Mouse (Mus musculus) liver, postnatal 0 days (tissue): ENCODE measurements around the gene Lyz1. TPM values are rescaled to one million over a fixed set of nuclear protein-coding genes. Genes with fewer than 3 reads are reported as not detected.
"Not testable (repeated sequence)": the region's sequence is repeated elsewhere in the genome, so short reads cannot be mapped to it uniquely, and the experiment has no call there.

Source experiments
- ATAC-seq: fragments of 200-750 bp; cut with Nextera tagmentation; 2 replicates; pipeline ENCODE4 v1.8.0; 2017; ENCODE audit warnings: mild to moderate bottlenecking, moderate library complexity
- DNase-seq: peaks from one replicate; pipeline ENCODE4 v3.0.0-alpha.2; 2016
- H3K27ac ChIP-seq: fragments of 300-500 bp; sonication (generic); 2 replicates; pipeline ENCODE4 v1.5.1; 2014; ENCODE audit warnings: antibody characterized with exemption, moderate library complexity, mild to moderate bottlenecking, low read depth
- H3K27me3 ChIP-seq: fragments of 300-500 bp; sonication (generic); 2 replicates; pipeline ENCODE4 v1.6.1; 2014; ENCODE audit warnings: low read length, control low read depth, mixed read lengths; ENCODE audit not compliant: insufficient read depth
- H3K36me3 ChIP-seq: fragments of 300-500 bp; sonication (generic); replicated peaks from 2 replicates; pipeline ENCODE4 v1.6.1; 2014; ENCODE audit warnings: mild to moderate bottlenecking, control low read depth, low read length, moderate library complexity, mixed read lengths; ENCODE audit not compliant: insufficient read depth
- H3K4me1 ChIP-seq: fragments of 300-500 bp; sonication (generic); 2 replicates; pipeline ENCODE4 v1.6.1; 2014; ENCODE audit warnings: antibody characterized with exemption, mild to moderate bottlenecking, control low read depth; ENCODE audit not compliant: insufficient read depth
- H3K4me2 ChIP-seq: fragments of 300-500 bp; sonication (generic); 2 replicates; pipeline ENCODE4 v1.6.1; 2014; ENCODE audit warnings: low read depth, mild to moderate bottlenecking, low read length, moderate library complexity, mixed read lengths
- H3K4me3 ChIP-seq: fragments of 300-500 bp; sonication (generic); 2 replicates; pipeline ENCODE4 v1.5.1; 2014; ENCODE audit warnings: low read depth, low read length
- H3K9ac ChIP-seq: fragments of 300-500 bp; sonication (generic); replicated peaks from 2 replicates; pipeline ENCODE4 v1.6.1; 2014; ENCODE audit warnings: mild to moderate bottlenecking, moderate library complexity
- H3K9me3 ChIP-seq: fragments of 300-500 bp; sonication (generic); 2 replicates; pipeline ENCODE4 v1.6.1; 2016; ENCODE audit warnings: mild to moderate bottlenecking, control low read depth, low read length, mixed read lengths
- CTCF ChIP-seq: sonication (generic); IDR thresholded peaks from 2 replicates; pipeline ENCODE4 v1.5.1; 2016; ENCODE audit warnings: antibody characterized with exemption, low read depth
- EP300 ChIP-seq: IDR thresholded peaks from 2 replicates; pipeline ENCODE4 v1.6.1; 2016; ENCODE audit warnings: antibody characterized with exemption, low read depth, mild to moderate bottlenecking
- WGBS: fragments of 180-500 bp; shearing (Covaris S2); extraction: QIAGEN DNeasy Blood & Tissue Kit; methylation state at CpG from one replicate; pipeline ENCODE4 v1.1.7; 2014; ENCODE audit not compliant: insufficient replicate concordance; 5-methylcytosine and 5-hydroxymethylcytosine counted together
- polyA plus RNA-seq: library from polyadenylated mRNA; unstranded; fragments of >200 nt; fragmentation: Nextera tagmentation; extraction: Ambion mirVana; gene quantifications from 2 replicates; pipeline ENCODE4 v1.2.1, GENCODE M21; 2015

Lyz1 gene
- polyA plus RNA-seq, 1 experiment from 2014 or later = 0.42 TPM

GRCm38 (mm10) chr10:117288197-117289033 is 4.3 kb downstream of the Lyz1 start:
- H3K27ac ChIP-seq = no peak overlapping the region
- TF ChIP-seq EP300 (no peak), CTCF (no peak)
- 80% methylated on average over 9 of the region's 9 CpGs for WGBS
- H3K4me3 ChIP-seq = no peak overlapping the region
- H3K4me1 ChIP-seq = no peaks in the 10 kb centered on the region
- H3K9ac ChIP-seq = no peak overlapping the region
- ATAC-seq = peak; percentile 43
- no peak overlapping the region for H3K4me2 ChIP-seq
- H3K27me3 ChIP-seq = no peaks in the 10 kb centered on the region
- no peaks in the 10 kb centered on the region for H3K9me3 ChIP-seq
- DNase-seq = no peak
- H3K36me3 ChIP-seq = no peaks in the 10 kb centered on the region

GRCm38 (mm10) chr10:117287226-117287850 is 5.3 kb downstream of the Lyz1 start:
- no peaks in the 10 kb centered on the region for H3K9me3 ChIP-seq
- H3K4me1 ChIP-seq = no peaks in the 10 kb centered on the region
- no peak for ATAC-seq
- H3K9ac ChIP-seq = no peak overlapping the region
- TF ChIP-seq CTCF (no peak), EP300 (no peak)
- no peaks in the 10 kb centered on the region for H3K27me3 ChIP-seq
- 54% methylated on average over 3 of the region's 3 CpGs for WGBS
- no peak overlapping the region for H3K4me3 ChIP-seq
- no peaks in the 10 kb centered on the region for H3K36me3 ChIP-seq
- DNase-seq = no peak
- no peak overlapping the region for H3K27ac ChIP-seq
- H3K4me2 ChIP-seq = no peak overlapping the region

- 86% methylated on average over 6 of the region's 6 CpGs for WGBS
- no peak overlapping the region for H3K4me3 ChIP-seq
- TF ChIP-seq CTCF (no peak), EP300 (no peak)
- H3K27me3 ChIP-seq = no peaks in the 10 kb centered on the region
- no peaks in the 10 kb centered on the region for H3K9me3 ChIP-seq
- no peak overlapping the region for H3K9ac ChIP-seq
- no peak for DNase-seq
- H3K27ac ChIP-seq = no peak overlapping the region
- no peak overlapping the region for H3K4me2 ChIP-seq
- no peak for ATAC-seq
- no peaks in the 10 kb centered on the region for H3K4me1 ChIP-seq
- H3K36me3 ChIP-seq = no peaks in the 10 kb centered on the region
These were observed 6.2 kb downstream of the Lyz1 start for GRCm38 (mm10) chr10:117286366-117286970.

DNA sequence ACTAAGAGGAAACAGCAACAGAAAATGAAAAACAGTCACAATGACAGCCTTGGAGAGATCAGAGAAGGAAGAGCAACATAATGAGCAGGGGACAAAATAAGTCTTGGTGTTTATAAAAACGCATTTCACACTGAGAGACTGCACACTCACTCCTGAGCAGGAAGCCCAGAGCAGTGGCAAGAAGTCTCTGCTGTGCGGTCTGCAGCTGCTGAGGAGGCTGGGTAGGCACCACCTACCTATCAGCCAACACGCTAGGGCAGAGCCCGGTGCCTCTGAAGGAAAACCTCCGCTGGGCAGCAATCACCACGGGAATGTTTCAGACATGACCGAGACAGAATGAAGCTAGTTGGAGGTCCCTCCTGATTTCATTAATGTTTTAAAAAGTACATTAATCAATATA is 7.1 kb downstream of the Lyz1 start:
- H3K9me3 ChIP-seq, DNase-seq, ATAC-seq, H3K9ac ChIP-seq, H3K36me3 ChIP-seq, H3K4me3 ChIP-seq, H3K27me3 ChIP-seq, H3K4me2 ChIP-seq, H3K4me1 ChIP-seq: not testable (repeated sequence)
- H3K27ac ChIP-seq = 0 out of 2 replicates have a peak overlapping the region, but pooled peaks have one; percentile 64
- 24% methylated on average over 2 of the region's 7 CpGs for WGBS

DNA sequence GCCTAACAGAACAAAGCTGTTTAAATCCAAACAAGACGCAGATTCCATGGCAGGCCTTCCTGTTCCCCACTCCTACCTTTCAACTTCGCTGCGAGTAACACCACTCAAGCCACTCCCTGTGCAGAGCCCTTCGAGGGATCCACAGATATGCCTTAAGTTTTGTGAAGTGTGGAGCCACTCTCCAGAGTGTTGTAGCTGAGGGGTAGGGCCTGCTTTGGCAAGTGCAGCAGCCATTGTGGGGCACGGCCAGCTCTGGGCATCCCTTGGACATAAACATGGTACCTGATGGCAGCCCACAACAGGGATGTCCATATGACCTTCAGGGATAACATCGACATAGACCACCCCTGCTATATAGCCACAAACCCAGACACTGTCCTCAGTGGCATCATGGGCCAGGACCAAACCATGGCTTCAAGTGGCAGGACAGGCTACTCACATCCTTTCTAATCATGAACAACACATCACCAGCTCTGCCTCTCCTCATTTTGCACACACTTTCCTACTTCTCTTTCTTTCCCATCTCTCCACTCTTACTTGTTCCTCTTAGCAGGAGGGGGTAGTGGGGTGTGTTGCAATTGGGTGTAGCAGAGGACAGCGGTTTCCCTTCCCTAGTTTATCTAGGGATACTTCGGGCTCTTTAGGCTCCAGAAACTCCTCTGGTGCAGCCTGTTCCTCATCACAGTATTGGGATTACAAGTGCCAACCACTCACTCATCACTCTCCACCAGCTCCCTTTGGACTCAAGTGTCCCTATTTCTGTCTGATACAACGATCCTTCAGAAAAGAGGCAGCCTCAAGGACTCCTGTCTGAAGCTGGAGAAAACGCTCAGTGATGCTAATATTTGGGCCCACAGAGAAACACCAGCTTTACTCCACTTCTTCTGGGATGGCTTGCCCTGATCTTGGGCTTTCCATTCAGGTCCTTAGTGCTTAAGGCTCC is 7.8 kb downstream of the Lyz1 start:
- Histone ChIP-seq H3K36me3 (no peaks in the 10 kb centered on the region), H3K4me2 (peak overlapping the region; percentile 32; the same call in 1 of the 2 replicates), H3K27me3 (no peaks in the 10 kb centered on the region), H3K27ac (peak overlapping the region; percentile 64; the same call in 1 of the 2 replicates), H3K9me3 (no peaks in the 10 kb centered on the region), H3K4me3 (no peak overlapping the region), H3K9ac (no peak overlapping the region), H3K4me1 (no peaks in the 10 kb centered on the region)
- TF ChIP-seq CTCF = no peak
- TF ChIP-seq EP300 = no peak
- DNase-seq (no peak), ATAC-seq (no peak)
- WGBS = 67% methylated on average over 10 of the region's 10 CpGs
